Mouse (Mus musculus) lung, postnatal 0 days (tissue): ENCODE results near the gene Zbp1. TPM values are rescaled to one million over a fixed set of nuclear protein-coding genes. Genes with fewer than 3 reads are reported as not detected.
A peak's percentile ranks its signal among the peaks of the same experiment; 100 is the strongest.

Source experiments
- ATAC-seq: fragments of 200-750 bp; cut with Nextera tagmentation; 2 replicates; pipeline ENCODE4 v1.8.0; 2017; ENCODE audit warnings: moderate library complexity
- DNase-seq: peaks from one replicate; pipeline ENCODE4 v3.0.0-alpha.2; 2016; ENCODE audit warnings: low spot score
- H3K27ac ChIP-seq: fragments of 300-500 bp; sonication (generic); 2 replicates; pipeline ENCODE4 v1.5.1; 2014; ENCODE audit warnings: antibody characterized with exemption, mild to moderate bottlenecking, low read length, mixed read lengths
- H3K27me3 ChIP-seq: fragments of 300-500 bp; sonication (generic); replicated peaks from 2 replicates; pipeline ENCODE4 v1.6.1; 2014; ENCODE audit warnings: low read length, mixed read lengths; ENCODE audit not compliant: insufficient read depth
- H3K36me3 ChIP-seq: fragments of 300-500 bp; sonication (generic); 2 replicates; pipeline ENCODE4 v1.6.1; 2014; ENCODE audit warnings: low read length, mixed read lengths; ENCODE audit not compliant: insufficient read depth
- H3K4me1 ChIP-seq: fragments of 300-500 bp; sonication (generic); 2 replicates; pipeline ENCODE4 v1.6.1; 2014; ENCODE audit warnings: antibody characterized with exemption, low read depth, low read length, mixed read lengths; ENCODE audit not compliant: insufficient read depth
- H3K4me2 ChIP-seq: fragments of 300-500 bp; sonication (generic); replicated peaks from 2 replicates; pipeline ENCODE4 v1.6.1; 2014; ENCODE audit warnings: low read depth, mild to moderate bottlenecking, low read length, moderate library complexity, mixed read lengths
- H3K4me3 ChIP-seq: fragments of 300-500 bp; sonication (generic); 2 replicates; pipeline ENCODE4 v1.5.1; 2014; ENCODE audit warnings: low read depth, low read length
- H3K9ac ChIP-seq: fragments of 300-500 bp; sonication (generic); replicated peaks from 2 replicates; pipeline ENCODE4 v1.6.1; 2014; ENCODE audit warnings: low read depth, mild to moderate bottlenecking
- H3K9me3 ChIP-seq: fragments of 300-500 bp; sonication (generic); 2 replicates; pipeline ENCODE4 v1.6.1; 2016; ENCODE audit warnings: low read length, mixed read lengths
- CTCF ChIP-seq: IDR thresholded peaks from 2 replicates; pipeline ENCODE4 v1.5.1; 2016; ENCODE audit warnings: antibody characterized with exemption, mild to moderate bottlenecking
- EP300 ChIP-seq: IDR thresholded peaks from 2 replicates; pipeline ENCODE4 v1.6.1; 2016; ENCODE audit warnings: antibody characterized with exemption, mild to moderate bottlenecking, control low read depth
- WGBS: fragments of 180-500 bp; shearing (Covaris S2); extraction: QIAGEN DNeasy Blood & Tissue Kit; methylation state at CpG from one replicate; pipeline ENCODE4 v1.1.7; 2014; 5-methylcytosine and 5-hydroxymethylcytosine counted together
- polyA plus RNA-seq: library from polyadenylated mRNA; unstranded; fragments of >200 nt; fragmentation: Nextera tagmentation; extraction: Ambion mirVana; gene quantifications from 2 replicates; pipeline ENCODE4 v1.2.1, GENCODE M21; 2015

Gene Zbp1
- polyA plus RNA-seq, 1 experiment from 2014 or later, result 2.5 TPM

DNA sequence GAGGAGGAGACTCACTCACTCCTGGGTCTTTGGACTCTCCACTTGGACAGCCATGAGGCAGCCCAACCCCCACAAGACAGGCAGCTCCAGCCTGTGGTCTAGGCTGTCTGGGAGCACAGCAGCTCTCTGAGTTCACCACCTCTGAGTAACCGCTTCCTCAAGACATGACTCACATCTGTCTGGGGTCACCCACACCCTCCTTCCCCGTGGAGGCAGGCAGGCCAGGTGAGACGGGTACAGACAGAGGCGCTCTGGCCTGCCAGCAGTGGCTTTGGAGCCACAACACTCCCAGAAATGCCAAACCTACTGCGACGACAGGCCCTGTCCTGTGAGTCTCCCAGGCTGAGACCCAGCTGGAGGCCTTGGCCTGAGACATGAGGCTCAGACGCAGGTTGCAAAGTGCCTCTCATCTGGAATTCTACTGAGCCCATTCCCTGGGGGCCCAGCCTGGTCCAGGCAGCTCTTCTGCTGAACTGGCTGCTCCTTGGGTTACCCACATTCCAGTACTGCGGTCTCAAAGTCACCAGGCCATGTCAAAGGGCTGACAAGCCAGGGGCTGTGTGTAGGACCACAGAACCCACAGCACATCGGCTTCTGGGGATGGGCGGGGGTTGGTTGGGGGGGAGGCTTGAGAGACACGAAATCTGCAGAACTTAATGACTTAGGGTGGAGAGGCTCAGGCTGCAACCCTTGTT is 45.1 kb upstream of the Zbp1 start:
- Histone ChIP-seq H3K9ac (no peak overlapping the region), H3K4me1 (peaks cover 6% of the 10 kb centered on the region; the same call in 1 of the 2 replicates), H3K4me3 (no peak overlapping the region), H3K4me2 (no peak overlapping the region), H3K9me3 (no peaks in the 10 kb centered on the region), H3K27ac (no peak overlapping the region), H3K27me3 (no peaks in the 10 kb centered on the region), H3K36me3 (no peaks in the 10 kb centered on the region)
- ATAC-seq, result peak; percentile 44
- DNase-seq, result peak; percentile 48
- WGBS, result 52% methylated on average over 11 of the region's 11 CpGs
- TF ChIP-seq EP300, result no peak
- TF ChIP-seq CTCF, result no peak

GRCm38 (mm10) chr2:173261497-173261896 is 42.8 kb upstream of the Zbp1 start:
- no peak overlapping the region for H3K9ac ChIP-seq
- ATAC-seq, result no peak
- no peak overlapping the region for H3K4me3 ChIP-seq
- no peaks in the 10 kb centered on the region for H3K9me3 ChIP-seq
- no peaks in the 10 kb centered on the region for H3K27me3 ChIP-seq
- no peak overlapping the region for H3K27ac ChIP-seq
- peaks cover 22% of the 10 kb centered on the region; the same call in 1 of the 2 replicates for H3K4me1 ChIP-seq
- no peaks in the 10 kb centered on the region for H3K36me3 ChIP-seq
- DNase-seq, result no peak
- no peak for TF ChIP-seq EP300
- TF ChIP-seq CTCF, result no peak
- 43% methylated on average over 10 of the region's 10 CpGs for WGBS
- no peak overlapping the region for H3K4me2 ChIP-seq

DNA sequence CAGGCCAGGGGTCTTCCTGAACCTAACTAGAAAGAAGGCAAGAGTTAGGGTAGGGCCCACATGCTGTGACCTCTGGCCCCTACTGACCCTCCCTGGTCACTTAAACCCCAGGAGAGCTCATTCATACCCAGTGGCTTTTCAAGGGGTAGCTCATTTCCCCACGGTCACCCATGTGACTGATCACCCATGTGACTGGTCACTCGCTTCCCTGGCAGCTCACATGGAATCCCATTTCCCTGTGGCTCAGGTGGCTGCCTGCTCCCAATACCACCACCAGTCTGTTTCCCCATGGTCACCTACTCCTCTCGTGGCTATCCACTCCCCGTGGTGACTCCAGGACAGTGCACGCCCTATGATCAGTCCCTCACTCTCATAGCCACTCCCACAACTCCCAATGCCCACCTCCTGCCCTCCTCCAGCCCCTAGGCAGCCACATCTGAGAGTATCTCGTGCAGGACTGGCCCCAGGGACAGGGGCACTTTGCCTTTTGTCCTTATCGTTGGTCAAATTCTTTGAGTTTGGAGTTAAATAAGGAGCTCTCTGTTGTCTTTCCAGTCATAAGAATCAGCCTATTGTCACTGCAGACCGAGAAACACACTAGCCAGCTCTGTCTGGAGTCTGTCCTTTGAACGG is 39.9 kb upstream of the Zbp1 start:
- DNase-seq (no peak), ATAC-seq (peak; percentile 12; the same call in 1 of the 2 replicates)
- no peak overlapping the region for H3K9ac ChIP-seq
- H3K4me1 ChIP-seq, result peaks cover 34% of the 10 kb centered on the region; the same call in 1 of the 2 replicates
- TF ChIP-seq CTCF, result no peak
- TF ChIP-seq EP300, result no peak
- H3K27me3 ChIP-seq, result no peaks in the 10 kb centered on the region
- WGBS, result 56% methylated on average over 9 of the region's 9 CpGs
- H3K27ac ChIP-seq, result no peak overlapping the region
- H3K9me3 ChIP-seq, result no peaks in the 10 kb centered on the region
- no peaks in the 10 kb centered on the region for H3K36me3 ChIP-seq
- H3K4me2 ChIP-seq, result no peak overlapping the region
- no peak overlapping the region for H3K4me3 ChIP-seq

- WGBS, result 17% methylated on average over 7 of the region's 7 CpGs
- Histone ChIP-seq H3K27me3 (no peaks in the 10 kb centered on the region), H3K4me2 (no peak overlapping the region), H3K4me3 (no peak overlapping the region), H3K9me3 (no peaks in the 10 kb centered on the region), H3K9ac (no peak overlapping the region), H3K36me3 (no peaks in the 10 kb centered on the region), H3K4me1 (peaks cover 35% of the 10 kb centered on the region; the same call in 1 of the 2 replicates), H3K27ac (peak overlapping the region; percentile 26; the same call in 1 of the 2 replicates)
- TF ChIP-seq CTCF (no peak), EP300 (no peak)
- ATAC-seq, result peak; percentile 52
- peak; percentile 65 for DNase-seq
Measured at GRCm38 (mm10) chr2:173257610-173258009, 38.9 kb upstream of the Zbp1 start.

DNA sequence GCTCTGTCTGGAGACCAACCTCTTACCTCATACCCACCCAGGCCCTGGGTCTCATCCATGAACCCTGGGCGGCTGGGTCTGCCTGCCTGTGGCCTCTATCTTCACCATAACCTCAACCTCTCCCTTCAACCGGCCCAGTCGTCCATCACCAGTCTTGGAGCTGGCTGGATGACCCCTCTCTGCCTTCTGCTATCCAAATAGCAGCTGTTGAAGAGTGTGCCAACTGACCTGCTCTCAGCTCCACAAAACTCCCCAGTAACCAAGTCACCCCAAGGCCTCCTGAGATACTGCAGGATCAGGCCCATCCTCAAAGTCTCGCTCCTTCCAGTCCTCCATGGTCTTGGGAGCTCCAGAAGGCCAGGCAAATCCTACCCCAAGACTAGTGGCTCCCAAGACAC is 37.8 kb upstream of the Zbp1 start:
- 45% methylated on average over 4 of the region's 4 CpGs for WGBS
- TF ChIP-seq CTCF (no peak), EP300 (no peak)
- no peak overlapping the region for H3K27ac ChIP-seq
- no peak overlapping the region for H3K4me2 ChIP-seq
- no peak overlapping the region for H3K4me3 ChIP-seq
- no peaks in the 10 kb centered on the region for H3K36me3 ChIP-seq
- no peaks in the 10 kb centered on the region for H3K9me3 ChIP-seq
- DNase-seq (no peak), ATAC-seq (no peak)
- no peak overlapping the region for H3K9ac ChIP-seq
- H3K4me1 ChIP-seq, result peaks cover 35% of the 10 kb centered on the region; the same call in 1 of the 2 replicates
- H3K27me3 ChIP-seq, result no peaks in the 10 kb centered on the region

GRCm38 (mm10) chr2:173255810-173256551 is 37.3 kb upstream of the Zbp1 start:
- Histone ChIP-seq H3K4me1 (peaks cover 35% of the 10 kb centered on the region; the same call in 1 of the 2 replicates), H3K4me2 (no peak overlapping the region), H3K27ac (no peak overlapping the region), H3K9me3 (no peaks in the 10 kb centered on the region), H3K27me3 (no peaks in the 10 kb centered on the region), H3K36me3 (no peaks in the 10 kb centered on the region), H3K9ac (no peak overlapping the region), H3K4me3 (no peak overlapping the region)
- TF ChIP-seq CTCF, result no peak
- no peak for TF ChIP-seq EP300
- 43% methylated on average over 7 of the region's 7 CpGs for WGBS
- DNase-seq, result no peak
- no peak for ATAC-seq
